Mouse (Mus musculus): Measurements from ENCODE around the gene Sbno2. TPM values are rescaled to one million over a fixed set of nuclear protein-coding genes. Genes with fewer than 3 reads are reported as not detected.
"Not testable (repeated sequence)": the region's sequence is repeated elsewhere in the genome, so short reads cannot be mapped to it uniquely, and the experiment has no call there.

Gene Sbno2
- total RNA-seq, 2 experiments from 2014 or later, result 11.0 to 11.6 TPM

GRCm38 (mm10) chr10:80072623-80073489, 32.5 kb downstream of the Sbno2 start:
- intact Hi-C loops (cut with DNase I), result loop anchor here (5.0 kb wide), 1 partner anchor 39 kb away; no protein-coding TSS in a partner anchor

GRCm38 (mm10) chr10:80071516-80071900, 33.9 kb downstream of the Sbno2 start:
- DNase-seq (ENCODE audit: low spot score), result no peak
- intact Hi-C loops (cut with DNase I), result loop anchor here (5.0 kb wide), 1 partner anchor 41 kb away; no protein-coding TSS in a partner anchor

More at GRCm38 (mm10) chr10:80072623-80073489, 32.5 kb downstream of the Sbno2 start:
- DNase-seq (ENCODE audit: low spot score), result no peak

GRCm38 (mm10) chr10:80070837-80071515, 34.4 kb downstream of the Sbno2 start:
- intact Hi-C loops (cut with DNase I), result loop anchor here (5.0 kb wide), 1 partner anchor 41 kb away; no protein-coding TSS in a partner anchor
- peak; percentile 82 for DNase-seq (ENCODE audit: low spot score)

GRCm38 (mm10) chr10:80069948-80070450, 35.4 kb downstream of the Sbno2 start:
- no peak for DNase-seq (ENCODE audit: low spot score)
- intact Hi-C loops (cut with DNase I), result loop anchor here (5.0 kb wide), 1 partner anchor 42 kb away; no protein-coding TSS in a partner anchor

GRCm38 (mm10) chr10:80069251-80069650, 36.1 kb downstream of the Sbno2 start:
- intact Hi-C loops (cut with DNase I), result no loop called here
- no peak for DNase-seq (ENCODE audit: low spot score)

GRCm38 (mm10) chr10:80063877-80064650, 41.3 kb downstream of the Sbno2 start:
- no peak for DNase-seq (ENCODE audit: low spot score)
- intact Hi-C loops (cut with DNase I), result no loop called here

- no peak for DNase-seq (ENCODE audit: low spot score)
- intact Hi-C loops (cut with DNase I), result no loop called here
These were observed 42.3 kb downstream of the Sbno2 start for GRCm38 (mm10) chr10:80063104-80063503.

GRCm38 (mm10) chr10:80057683-80058326, 47.6 kb downstream of the Sbno2 start:
- no peak for DNase-seq (ENCODE audit: low spot score)
- intact Hi-C loops (cut with DNase I), result no loop called here

- no peak for DNase-seq (ENCODE audit: low spot score)
- intact Hi-C loops (cut with DNase I), result no loop called here
These were observed 48.2 kb downstream of the Sbno2 start for GRCm38 (mm10) chr10:80056976-80057682.

- DNase-seq (ENCODE audit: low spot score), result no peak
- intact Hi-C loops (cut with DNase I), result no loop called here
These were observed 48.9 kb downstream of the Sbno2 start for GRCm38 (mm10) chr10:80056506-80056905.

GRCm38 (mm10) chr10:80055891-80056290, 49.5 kb downstream of the Sbno2 start:
- intact Hi-C loops (cut with DNase I), result loop anchor here (2.0 kb wide), 1 partner anchor 59 kb away; the partner anchor contains the start of gene Stk11
- DNase-seq (ENCODE audit: low spot score), result no peak

- intact Hi-C loops (cut with DNase I), result loop anchor here (2.0 kb wide), 1 partner anchor 59 kb away; the partner anchor contains the start of gene Stk11
- DNase-seq (ENCODE audit: low spot score), result no peak
These were observed 50.0 kb downstream of the Sbno2 start for GRCm38 (mm10) chr10:80055364-80055763.

- not testable (repeated sequence) for DNase-seq (ENCODE audit: low spot score)
- intact Hi-C loops (cut with DNase I), result loop anchor here (2.0 kb wide), 1 partner anchor 60 kb away; the partner anchor contains the start of gene Stk11
These were observed 50.5 kb downstream of the Sbno2 start for GRCm38 (mm10) chr10:80054911-80055310.

- intact Hi-C loops (cut with DNase I), result loop anchor here (2.0 kb wide), 2 partner anchors 15 to 61 kb away; partner anchors contain the start of genes Polr2e and Stk11
- DNase-seq (ENCODE audit: low spot score), result peak; percentile 49
These were observed 51.2 kb downstream of the Sbno2 start for GRCm38 (mm10) chr10:80053831-80054815.

- peak; percentile 100 for DNase-seq (ENCODE audit: low spot score)
- intact Hi-C loops (cut with DNase I), result loop anchor here (2.0 kb wide), 1 partner anchor 15 kb away; the partner anchor contains the start of gene Polr2e
These were observed 52.1 kb downstream of the Sbno2 start for GRCm38 (mm10) chr10:80053259-80053780.

GRCm38 (mm10) chr10:80052374-80052764, 53.0 kb downstream of the Sbno2 start:
- DNase-seq (ENCODE audit: low spot score), result no peak
- intact Hi-C loops (cut with DNase I), result loop anchor here (2.0 kb wide), 1 partner anchor 14 kb away; the partner anchor contains the start of gene Polr2e
